15 mouse cellular contexts compared by ENCODE assay signal in the genomic region with DNA sequence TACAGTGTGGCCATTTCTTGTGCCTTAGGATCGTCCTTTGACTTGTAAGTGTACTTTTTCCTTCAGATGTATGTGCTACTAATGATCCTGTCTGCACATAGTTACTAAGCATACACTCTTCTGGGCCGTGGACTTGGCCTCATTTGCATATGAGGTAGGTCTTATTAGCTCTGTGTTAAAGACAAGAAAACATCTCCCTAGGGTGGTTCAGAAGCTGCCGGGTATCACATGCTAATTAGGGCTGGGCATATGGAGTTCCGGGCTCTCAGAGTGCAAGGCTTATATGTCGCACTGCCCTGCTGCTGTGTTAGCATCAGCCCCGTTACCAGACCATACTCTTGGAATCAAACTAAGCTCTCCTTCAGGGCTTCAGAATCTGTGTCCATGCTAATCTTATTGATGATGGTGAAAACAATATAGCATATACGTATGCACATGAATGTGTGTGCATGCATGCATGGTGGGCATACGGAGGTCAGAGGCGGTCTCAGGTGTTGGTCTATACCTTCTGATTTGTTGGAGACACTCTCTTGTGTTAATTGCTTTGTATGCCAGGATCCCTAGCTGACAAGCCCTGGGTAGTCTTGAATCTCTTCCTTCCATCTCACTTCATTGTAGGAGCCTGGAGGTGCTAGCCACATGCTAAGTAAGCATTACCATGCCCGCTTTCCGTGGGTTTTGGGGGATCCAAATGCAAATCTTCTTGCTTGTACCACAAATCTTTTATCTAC. TPM values are rescaled to one million over a fixed set of nuclear protein-coding genes. Genes with fewer than 3 reads are reported as not detected.
A peak's percentile ranks its signal among the peaks of the same experiment; 100 is the strongest.
DNase-seq lines count a peak whose midpoint lies in the region; ATAC-seq and TF ChIP-seq lines count a peak whose summit lies in the region.
"Had no signal": no experiment of that assay in that cellular context is flagged by ENCODE, and none has a peak within 500 bp of the region (broad histone marks: within the 10 kb centered on the region; RNA-seq: fewer than 3 reads in every experiment).

No protein-coding gene starts in this region.

- H3K36me3 ChIP-seq in ES-Bruce4 (ENCODE audit: control insufficient read depth, insufficient read depth, low read length, poor library complexity, severe bottlenecking): peaks cover 26% of the 10 kb centered on the region
- no peaks in the 10 kb centered on the region for H3K36me3 ChIP-seq in hindbrain, embryonic 10.5 days
- H3K36me3 ChIP-seq in midbrain, embryonic 11.5 days (ENCODE audit: control insufficient read depth, insufficient read depth, low read length): peaks cover 2% of the 10 kb centered on the region; the same call in 1 of the 2 replicates
- H3K36me3 ChIP-seq in kidney, embryonic 14.5 days (ENCODE audit: control insufficient read depth, insufficient read depth, low read length): 0 out of 2 replicates have a peak, but pooled peaks cover 4% of the 10 kb centered on the region
- H3K36me3 ChIP-seq: intestine, embryonic 15.5 days had no signal

- H3K9ac ChIP-seq in ES-Bruce4 (ENCODE audit: low read depth, poor library complexity, severe bottlenecking): no peak overlapping the region
- H3K9ac ChIP-seq in midbrain, embryonic 11.5 days (ENCODE audit: low read length): no peak overlapping the region
- H3K9ac ChIP-seq in kidney, embryonic 14.5 days (ENCODE audit: low read depth, low read length): no peak overlapping the region
- H3K9ac ChIP-seq: embryonic facial prominence, embryonic 13.5 days; intestine, embryonic 15.5 days; limb, embryonic 13.5 days had no signal

- TF ChIP-seq POLR2A in ES-Bruce4 (IDR thresholded peaks at IDR 0.05; ENCODE audit: insufficient read depth, low read length): no peak

- no peak for DNase-seq in frontal cortex, adult 2 months (ENCODE audit: extremely low spot score in 1 of 2, low spot score in 1 of 2)
- no peak for DNase-seq in hindbrain, embryonic 10.5 days (ENCODE audit: low spot score)
- no peak for DNase-seq in midbrain, embryonic 11.5 days (ENCODE audit: low spot score, missing footprints)
- DNase-seq in lung, adult 18-20 months: no peak
- DNase-seq in adrenal gland, postnatal 14 days: no peak
- DNase-seq: adrenal gland, postnatal 10 days; cerebellum, postnatal 14 days had no signal

- no peak overlapping the region for H3K4me3 ChIP-seq in ES-Bruce4 (ENCODE audit: low read depth, low read length)
- H3K4me3 ChIP-seq in hindbrain, embryonic 10.5 days: no peak overlapping the region
- H3K4me3 ChIP-seq in midbrain, embryonic 11.5 days (ENCODE audit: low read depth, low read length): no peak overlapping the region
- no peak overlapping the region for H3K4me3 ChIP-seq in kidney, embryonic 14.5 days (ENCODE audit: low read length)
- H3K4me3 ChIP-seq: embryonic facial prominence, embryonic 13.5 days; intestine, embryonic 15.5 days; limb, embryonic 13.5 days had no signal

- no peak for TF ChIP-seq EP300 in ES-Bruce4 (IDR thresholded peaks at IDR 0.05; ENCODE audit: insufficient read depth, low read depth, low read length)

- TF ChIP-seq CTCF in ES-Bruce4 (IDR thresholded peaks at IDR 0.05; ENCODE audit: low read depth, low read length): no peak

- H3K4me1 ChIP-seq in ES-Bruce4 (ENCODE audit: control insufficient read depth, insufficient read depth, low read length): peaks cover 11% of the 10 kb centered on the region
- peaks cover 15% of the 10 kb centered on the region for H3K4me1 ChIP-seq in hindbrain, embryonic 10.5 days (replicated peaks)
- H3K4me1 ChIP-seq in midbrain, embryonic 11.5 days (ENCODE audit: control insufficient read depth, insufficient read depth, low read length): peaks cover 14% of the 10 kb centered on the region
- 0 out of 2 replicates have a peak, but pooled peaks cover 4% of the 10 kb centered on the region for H3K4me1 ChIP-seq in kidney, embryonic 14.5 days (ENCODE audit: control insufficient read depth, insufficient read depth, low read length)

- H3K27me3 ChIP-seq in ES-Bruce4 (ENCODE audit: control insufficient read depth, insufficient read depth, low read length, poor library complexity, severe bottlenecking): no peaks in the 10 kb centered on the region
- no peaks in the 10 kb centered on the region for H3K27me3 ChIP-seq in hindbrain, embryonic 10.5 days (ENCODE audit: insufficient read depth, poor library complexity, severe bottlenecking)
- no peaks in the 10 kb centered on the region for H3K27me3 ChIP-seq in midbrain, embryonic 11.5 days (ENCODE audit: control insufficient read depth, insufficient read depth, low read length)
- no peaks in the 10 kb centered on the region for H3K27me3 ChIP-seq in kidney, embryonic 14.5 days (ENCODE audit: control insufficient read depth, insufficient read depth, low read length)
- H3K27me3 ChIP-seq: embryonic facial prominence, embryonic 13.5 days; intestine, embryonic 15.5 days; limb, embryonic 13.5 days had no signal

- 80% methylated on average over 11 of the region's 11 CpGs for WGBS in hindbrain, embryonic 10.5 days
- WGBS in midbrain, embryonic 11.5 days: 74% methylated on average over 11 of the region's 11 CpGs
- whole genome bisulfite sequencing in kidney, embryonic 14.5 days: 85% methylated on average over 11 of the region's 11 CpGs

- peak; percentile 21; the same call in 1 of the 2 replicates for ATAC-seq in frontal cortex, adult (ENCODE audit: low TSS enrichment)
- peak; percentile 64; the same call in 1 of the 2 replicates for ATAC-seq in midbrain, embryonic 11.5 days (ENCODE audit: low FRiP score)
- ATAC-seq in kidney, embryonic 14.5 days (ENCODE audit: low FRiP score, low TSS enrichment): no peak
- ATAC-seq: intestine, embryonic 15.5 days had no signal

- no peak overlapping the region for H3K4me2 ChIP-seq in midbrain, embryonic 11.5 days
- H3K4me2 ChIP-seq in kidney, embryonic 14.5 days (replicated peaks; ENCODE audit: low read depth, low read length): no peak overlapping the region
- H3K4me2 ChIP-seq: embryonic facial prominence, embryonic 13.5 days; intestine, embryonic 15.5 days; limb, embryonic 13.5 days had no signal

- H3K9me3 ChIP-seq in ES-Bruce4 (replicated peaks; ENCODE audit: control insufficient read depth, insufficient read depth, low read length, poor library complexity, severe bottlenecking): no peaks in the 10 kb centered on the region
- H3K9me3 ChIP-seq in hindbrain, embryonic 10.5 days: no peaks in the 10 kb centered on the region
- no peaks in the 10 kb centered on the region for H3K9me3 ChIP-seq in midbrain, embryonic 11.5 days (ENCODE audit: control insufficient read depth, low read length)
- no peaks in the 10 kb centered on the region for H3K9me3 ChIP-seq in kidney, embryonic 14.5 days (ENCODE audit: control insufficient read depth, low read length)
- H3K9me3 ChIP-seq: embryonic facial prominence, embryonic 13.5 days; intestine, embryonic 15.5 days; limb, embryonic 13.5 days had no signal

- peak overlapping the region; percentile 65; the same call in 1 of the 2 replicates for H3K27ac ChIP-seq in ES-Bruce4 (ENCODE audit: insufficient read depth, low read length)
- 0 out of 2 replicates have a peak overlapping the region, but pooled peaks have one; percentile 50 for H3K27ac ChIP-seq in hindbrain, embryonic 10.5 days
- no peak overlapping the region for H3K27ac ChIP-seq in midbrain, embryonic 11.5 days (ENCODE audit: low read depth, low read length)
- H3K27ac ChIP-seq in kidney, embryonic 14.5 days (ENCODE audit: low read depth, low read length): no peak overlapping the region
- H3K27ac ChIP-seq: embryonic facial prominence, embryonic 13.5 days; intestine, embryonic 15.5 days; kidney, postnatal 0 days; limb, embryonic 13.5 days; macrophage had no signal

RNA-seq across cellular contexts. Expression of a gene that starts 53.5 kb away (rescaled TPM):
- polyA plus RNA-seq in frontal cortex, adult 2 months (2012; rRNA removed): 41.3 and 45.9 TPM in 2 replicates
- polyA plus RNA-seq in ES-Bruce4 (2011; ENCODE audit: insufficient read depth, insufficient read length, low read depth, missing spikeins): 121 and 132 TPM in 2 replicates
- 9.6 and 13.3 TPM in 2 replicates for polyA plus RNA-seq in hindbrain, embryonic 10.5 days (2016; fragmentation: Nextera tagmentation; extraction: Ambion mirVana)
- polyA plus RNA-seq in midbrain, embryonic 11.5 days (2014; fragmentation: Nextera tagmentation; extraction: Ambion mirVana): 13.5 and 16.3 TPM in 2 replicates
- 43.4 and 45.3 TPM in 2 replicates for total RNA-seq in adrenal gland, postnatal 14 days (2021)
- polyA plus RNA-seq in kidney, embryonic 14.5 days (2014; fragmentation: Nextera tagmentation; extraction: Ambion mirVana): 15.1 and 22.0 TPM in 2 replicates

Comparison
In these comparisons a context has a peak if more than half of its experiments do, and no peak if none do; other contexts are left out.
1. H3K27ac ChIP-seq: peak in ES-Bruce4 (single experiment) and hindbrain, embryonic 10.5 days (single experiment); none in midbrain, embryonic 11.5 days (single experiment) and kidney, embryonic 14.5 days (single experiment).